Mouse (Mus musculus): ENCODE measurements around the gene Scd2. TPM values are rescaled to one million over a fixed set of nuclear protein-coding genes. Genes with fewer than 3 reads are reported as not detected.

The Scd2 gene
- polyA plus RNA-seq, 1 experiment from 2014 or later: 255 TPM

- 41% methylated on average over 3 of the region's 3 CpGs for WGBS
- H3K4me1 ChIP-seq (replicated peaks): peaks cover 53% of the 10 kb centered on the region
- peaks cover 22% of the 10 kb centered on the region for H3K36me3 ChIP-seq
- peak overlapping the region; percentile 97 for H3K4me3 ChIP-seq
- H3K9me3 ChIP-seq: no peaks in the 10 kb centered on the region
- H3K9ac ChIP-seq: peak overlapping the region; percentile 76
- no peak for ATAC-seq (ENCODE audit: low read depth)
- H3K4me2 ChIP-seq: peak overlapping the region; percentile 100
- H3K27me3 ChIP-seq: no peaks in the 10 kb centered on the region
- peak overlapping the region; percentile 99 for H3K27ac ChIP-seq (replicated peaks)
Observed at GRCm38 (mm10) chr19:44292483-44292882, 991 bp upstream of the Scd2 start.

- WGBS: under 1% methylated on average over 29 of the region's 31 CpGs
- peak; percentile 98 for ATAC-seq (ENCODE audit: low read depth)
- Histone ChIP-seq H3K9me3 (no peaks in the 10 kb centered on the region), H3K36me3 (peaks cover 37% of the 10 kb centered on the region), H3K27me3 (no peaks in the 10 kb centered on the region), H3K4me1 (replicated peaks) (peaks cover 67% of the 10 kb centered on the region), H3K27ac (replicated peaks) (peak overlapping the region; percentile 99), H3K4me3 (peak overlapping the region; percentile 97), H3K9ac (peak overlapping the region; percentile 99), H3K4me2 (peak overlapping the region; percentile 100)
Observed at GRCm38 (mm10) chr19:44293769-44294551, 486 bp downstream of the Scd2 start.

GRCm38 (mm10) chr19:44294588-44295041 is 1.1 kb downstream of the Scd2 start:
- Histone ChIP-seq H3K36me3 (peaks cover 43% of the 10 kb centered on the region), H3K4me2 (peak overlapping the region; percentile 100), H3K9me3 (no peaks in the 10 kb centered on the region), H3K27ac (replicated peaks) (peak overlapping the region; percentile 99), H3K4me3 (peak overlapping the region; percentile 97), H3K27me3 (no peaks in the 10 kb centered on the region), H3K9ac (peak overlapping the region; percentile 99), H3K4me1 (replicated peaks) (peaks cover 74% of the 10 kb centered on the region)
- peak; percentile 59 for ATAC-seq (ENCODE audit: low read depth)
- under 1% methylated on average over 14 of the region's 14 CpGs for WGBS

GRCm38 (mm10) chr19:44295251-44295650 is 1.8 kb downstream of the Scd2 start:
- Histone ChIP-seq H3K4me3 (peak overlapping the region; percentile 97), H3K4me2 (peak overlapping the region; percentile 100), H3K9me3 (no peaks in the 10 kb centered on the region), H3K27me3 (no peaks in the 10 kb centered on the region), H3K4me1 (replicated peaks) (peaks cover 77% of the 10 kb centered on the region), H3K36me3 (peaks cover 49% of the 10 kb centered on the region), H3K9ac (peak overlapping the region; percentile 99), H3K27ac (replicated peaks) (peak overlapping the region; percentile 99; the same call in 1 of the 2 replicates)
- no peak for ATAC-seq (ENCODE audit: low read depth)
- WGBS: 0% methylated on average over 3 of the region's 3 CpGs

GRCm38 (mm10) chr19:44295741-44296140 is 2.3 kb downstream of the Scd2 start:
- ATAC-seq (ENCODE audit: low read depth): no peak
- no peaks in the 10 kb centered on the region for H3K9me3 ChIP-seq
- peak overlapping the region; percentile 100 for H3K4me2 ChIP-seq
- no peak overlapping the region; the same call in 1 of the 2 replicates for H3K27ac ChIP-seq (replicated peaks)
- no peaks in the 10 kb centered on the region for H3K27me3 ChIP-seq
- 6% methylated on average over 4 of the region's 4 CpGs for WGBS
- H3K4me3 ChIP-seq: peak overlapping the region; percentile 97
- peaks cover 82% of the 10 kb centered on the region for H3K4me1 ChIP-seq (replicated peaks)
- H3K9ac ChIP-seq: peak overlapping the region; percentile 99
- peaks cover 54% of the 10 kb centered on the region for H3K36me3 ChIP-seq

GRCm38 (mm10) chr19:44296186-44296585 is 2.7 kb downstream of the Scd2 start:
- no peak for ATAC-seq (ENCODE audit: low read depth)
- Histone ChIP-seq H3K9ac (peak overlapping the region; percentile 99), H3K4me2 (peak overlapping the region; percentile 100), H3K4me1 (replicated peaks) (peaks cover 82% of the 10 kb centered on the region), H3K27ac (replicated peaks) (peak overlapping the region; percentile 49; the same call in 1 of the 2 replicates), H3K27me3 (no peaks in the 10 kb centered on the region), H3K36me3 (peaks cover 59% of the 10 kb centered on the region), H3K4me3 (peak overlapping the region; percentile 97), H3K9me3 (no peaks in the 10 kb centered on the region)
- WGBS: 20% methylated on average over 7 of the region's 7 CpGs

- Histone ChIP-seq H3K36me3 (peaks cover 68% of the 10 kb centered on the region), H3K9me3 (no peaks in the 10 kb centered on the region), H3K27ac (replicated peaks) (no peak overlapping the region; the same call in 1 of the 2 replicates), H3K4me2 (peak overlapping the region; percentile 100), H3K9ac (peak overlapping the region; percentile 99), H3K27me3 (no peaks in the 10 kb centered on the region), H3K4me1 (replicated peaks) (peaks cover 81% of the 10 kb centered on the region), H3K4me3 (peak overlapping the region; percentile 97)
- ATAC-seq (ENCODE audit: low read depth): no peak
- WGBS: 57% methylated on average over 8 of the region's 8 CpGs
Observed at GRCm38 (mm10) chr19:44297068-44297760, 3.7 kb downstream of the Scd2 start.

- no peak for ATAC-seq (ENCODE audit: low read depth)
- peak overlapping the region; percentile 100 for H3K4me2 ChIP-seq
- no peaks in the 10 kb centered on the region for H3K27me3 ChIP-seq
- H3K9ac ChIP-seq: peak overlapping the region; percentile 99
- H3K4me1 ChIP-seq (replicated peaks): peaks cover 80% of the 10 kb centered on the region
- WGBS: 75% methylated on average over 9 of the region's 9 CpGs
- H3K27ac ChIP-seq (replicated peaks): no peak overlapping the region
- peaks cover 75% of the 10 kb centered on the region for H3K36me3 ChIP-seq
- no peaks in the 10 kb centered on the region for H3K9me3 ChIP-seq
- H3K4me3 ChIP-seq: peak overlapping the region; percentile 97
Observed at GRCm38 (mm10) chr19:44297862-44298261, 4.4 kb downstream of the Scd2 start.

- H3K27ac ChIP-seq (replicated peaks): no peak overlapping the region
- no peak for ATAC-seq (ENCODE audit: low read depth)
- peaks cover 85% of the 10 kb centered on the region for H3K4me1 ChIP-seq (replicated peaks)
- peak overlapping the region; percentile 97 for H3K4me3 ChIP-seq
- no peaks in the 10 kb centered on the region for H3K27me3 ChIP-seq
- H3K9ac ChIP-seq: peak overlapping the region; percentile 99; the same call in 1 of the 2 replicates
- H3K36me3 ChIP-seq: peaks cover 87% of the 10 kb centered on the region
- WGBS: 83% methylated on average over 9 of the region's 9 CpGs
- peak overlapping the region; percentile 100 for H3K4me2 ChIP-seq
- H3K9me3 ChIP-seq: no peaks in the 10 kb centered on the region
Observed at GRCm38 (mm10) chr19:44299078-44299477, 5.6 kb downstream of the Scd2 start.

- Histone ChIP-seq H3K4me3 (peak overlapping the region; percentile 10), H3K27me3 (no peaks in the 10 kb centered on the region), H3K4me2 (peak overlapping the region; percentile 100), H3K36me3 (peaks cover 95% of the 10 kb centered on the region), H3K9ac (peak overlapping the region; percentile 53), H3K27ac (replicated peaks) (no peak overlapping the region), H3K4me1 (replicated peaks) (peaks cover 93% of the 10 kb centered on the region), H3K9me3 (no peaks in the 10 kb centered on the region)
- WGBS: 81% methylated on average over 6 of the region's 6 CpGs
- ATAC-seq (ENCODE audit: low read depth): no peak
Observed at GRCm38 (mm10) chr19:44299902-44300301, 6.4 kb downstream of the Scd2 start.

- Histone ChIP-seq H3K27me3 (no peaks in the 10 kb centered on the region), H3K27ac (replicated peaks) (no peak overlapping the region), H3K4me2 (peak overlapping the region; percentile 100), H3K9ac (peak overlapping the region; percentile 53), H3K36me3 (peaks cover 95% of the 10 kb centered on the region), H3K4me3 (peak overlapping the region; percentile 10; the same call in 1 of the 2 replicates), H3K4me1 (replicated peaks) (peaks cover 95% of the 10 kb centered on the region), H3K9me3 (no peaks in the 10 kb centered on the region)
- no peak for ATAC-seq (ENCODE audit: low read depth)
- 81% methylated on average over 7 of the region's 7 CpGs for WGBS
Observed at GRCm38 (mm10) chr19:44300520-44300919, 7.0 kb downstream of the Scd2 start.

- Histone ChIP-seq H3K9ac (peak overlapping the region; percentile 53; the same call in 1 of the 2 replicates), H3K4me2 (peak overlapping the region; percentile 100), H3K27me3 (no peaks in the 10 kb centered on the region), H3K4me3 (0 out of 2 replicates have a peak overlapping the region, but pooled peaks have one; percentile 4), H3K9me3 (no peaks in the 10 kb centered on the region), H3K4me1 (replicated peaks) (peaks cover 96% of the 10 kb centered on the region), H3K27ac (replicated peaks) (peak overlapping the region; percentile 23; the same call in 1 of the 2 replicates), H3K36me3 (peaks cover 99% of the 10 kb centered on the region)
- WGBS: 66% methylated on average over 16 of the region's 16 CpGs
- no peak for ATAC-seq (ENCODE audit: low read depth)
Observed at GRCm38 (mm10) chr19:44301176-44301575, 7.7 kb downstream of the Scd2 start.

All from neural tube, embryonic 13.5 days (tissue).